Mouse (Mus musculus) bone marrow, adult 2 months (tissue): Measurements from ENCODE around the gene Gm48551. TPM values are rescaled to one million over a fixed set of nuclear protein-coding genes. Genes with fewer than 3 reads are reported as not detected.

Source experiments
- H3K27ac ChIP-seq: fragments of 200-500 bp; 2 replicates; pipeline ENCODE4 v1.5.1; 2012; ENCODE audit warnings: low read depth, mild to moderate bottlenecking, control low read depth, inconsistent platforms, low read length; ENCODE audit not compliant: control insufficient read depth, poor library complexity, insufficient read depth
- H3K4me1 ChIP-seq: fragments of 200-500 bp; 2 replicates; pipeline ENCODE4 v1.6.1; 2011; ENCODE audit warnings: low read length; ENCODE audit not compliant: control insufficient read depth, insufficient read depth
- H3K4me3 ChIP-seq: fragments of 200-500 bp; replicated peaks from 2 replicates; pipeline ENCODE3; 2011; ENCODE audit warnings: mild to moderate bottlenecking, low read depth, low read length, control low read depth; ENCODE audit not compliant: control insufficient read depth
- CTCF ChIP-seq: fragments of 200-500 bp; IDR thresholded peaks from 2 replicates; pipeline ENCODE4 v1.5.1; 2011; ENCODE audit warnings: low read length, control low read depth; ENCODE audit not compliant: control insufficient read depth, insufficient read depth
- POLR2A ChIP-seq: fragments of 200-500 bp; IDR thresholded peaks from 2 replicates; pipeline ENCODE4 v1.6.1; 2011; ENCODE audit warnings: low read depth, mild to moderate bottlenecking, control low read depth, low read length, borderline replicate concordance; ENCODE audit not compliant: control insufficient read depth
- WGBS: fragments of 180-500 bp; shearing (Covaris S2); methylation state at CpG from one replicate; pipeline ENCODE4 v1.1.7; 2018; 5-methylcytosine and 5-hydroxymethylcytosine counted together
- polyA plus RNA-seq: library from polyadenylated mRNA; stranded (reverse); fragments of >200 nt; gene quantifications from 2 replicates; pipeline ENCODE4 v1.2.4, GENCODE M21; 2011; ENCODE audit warnings: low replicate concordance; ENCODE audit not compliant: missing spikeins, insufficient read depth, insufficient read length

Gm48551 gene
- polyA plus RNA-seq, 1 experiment = 4.3 TPM

DNA sequence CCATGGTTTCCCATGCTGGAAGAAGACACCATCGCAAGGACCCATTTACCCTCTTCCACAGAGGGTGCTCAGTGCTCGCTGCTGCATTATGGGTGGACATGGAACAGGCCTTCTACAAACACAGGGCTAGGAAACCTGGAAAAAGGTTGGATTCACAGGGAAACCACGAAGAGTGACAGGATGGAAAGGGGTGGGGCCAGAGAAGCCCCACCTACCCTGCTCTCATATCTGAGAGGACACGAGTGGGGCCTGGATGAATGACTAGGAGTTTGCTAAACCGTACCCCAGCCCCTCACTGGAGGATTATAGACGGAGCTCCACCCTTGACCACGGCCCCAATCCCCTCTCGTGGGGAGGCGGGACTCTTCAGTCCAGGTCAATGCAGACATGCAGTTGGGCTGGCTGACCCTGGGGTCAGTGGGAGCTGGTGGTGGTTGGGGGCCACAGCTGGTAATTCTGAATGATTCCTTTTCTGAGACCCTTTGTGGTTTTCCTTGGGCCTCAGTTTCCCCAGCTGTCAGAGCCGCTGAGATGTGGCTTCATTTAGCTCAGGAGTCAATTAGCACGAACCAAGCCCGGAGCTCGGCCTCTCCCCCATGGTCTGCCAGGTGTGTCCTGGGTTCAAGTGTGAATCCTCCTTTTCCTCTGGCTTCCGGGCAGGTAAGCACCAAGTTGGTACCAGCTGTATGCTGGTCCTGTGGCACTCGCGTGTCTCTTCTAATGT is 28.5 kb downstream of the Gm48551 start:
- TF ChIP-seq POLR2A = no peak
- no peak for TF ChIP-seq CTCF
- Histone ChIP-seq H3K27ac (peak overlapping the region; percentile 72), H3K4me3 (no peak overlapping the region), H3K4me1 (peaks cover 22% of the 10 kb centered on the region)
- 58% methylated on average over 16 of the region's 16 CpGs for WGBS

DNA sequence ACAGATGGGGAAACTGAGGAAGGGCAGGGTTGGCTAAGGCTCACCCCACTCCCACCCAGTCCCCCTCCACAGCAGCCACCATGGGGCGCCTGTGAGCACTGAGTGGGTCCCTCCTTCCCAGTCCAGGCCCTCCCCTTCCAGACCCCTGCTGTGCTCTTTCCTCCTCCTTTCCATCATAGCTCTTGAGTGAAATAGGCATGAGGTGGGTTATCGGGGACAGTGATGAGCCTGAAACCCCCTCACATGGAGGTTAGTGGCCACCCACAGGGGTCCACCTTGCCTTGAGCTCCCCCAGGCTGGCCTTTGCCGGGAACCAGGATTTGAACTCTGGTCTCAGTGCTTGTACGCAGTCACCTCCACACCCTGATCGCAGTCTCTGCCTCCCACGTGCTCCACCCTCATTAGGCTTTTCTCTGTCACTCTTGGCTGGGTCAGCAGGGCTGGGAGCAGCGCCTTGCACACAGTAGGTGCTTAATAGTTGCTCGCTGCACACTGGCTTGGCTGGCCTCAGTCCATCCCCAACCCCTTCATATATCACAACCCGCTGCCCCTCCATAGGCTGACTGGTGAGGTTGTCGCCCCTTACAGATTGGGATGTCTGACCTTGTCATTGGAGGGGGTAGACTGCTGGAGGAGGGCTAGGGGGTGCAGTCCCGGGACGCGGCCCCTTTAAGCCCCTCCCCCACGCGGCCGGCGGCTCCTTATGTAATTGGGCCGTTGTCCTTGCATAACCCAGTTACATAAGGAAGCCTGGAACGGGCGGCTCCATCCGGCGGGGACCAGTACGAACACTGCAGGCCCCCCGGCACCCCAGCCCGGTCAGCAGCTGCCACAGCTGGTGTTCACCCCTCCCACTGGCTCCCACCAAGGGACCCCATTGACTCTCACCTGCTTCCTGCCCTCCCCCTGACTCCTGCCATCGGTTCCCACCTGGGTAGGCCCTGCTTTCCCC is 29.3 kb downstream of the Gm48551 start:
- peaks cover 15% of the 10 kb centered on the region for H3K4me1 ChIP-seq
- 15% methylated on average over 26 of the region's 26 CpGs for WGBS
- peak overlapping the region; percentile 51 for H3K4me3 ChIP-seq
- TF ChIP-seq POLR2A = peak; percentile 74; the same call in 1 of the 2 replicates
- no peak for TF ChIP-seq CTCF
- H3K27ac ChIP-seq = peak overlapping the region; percentile 72

DNA sequence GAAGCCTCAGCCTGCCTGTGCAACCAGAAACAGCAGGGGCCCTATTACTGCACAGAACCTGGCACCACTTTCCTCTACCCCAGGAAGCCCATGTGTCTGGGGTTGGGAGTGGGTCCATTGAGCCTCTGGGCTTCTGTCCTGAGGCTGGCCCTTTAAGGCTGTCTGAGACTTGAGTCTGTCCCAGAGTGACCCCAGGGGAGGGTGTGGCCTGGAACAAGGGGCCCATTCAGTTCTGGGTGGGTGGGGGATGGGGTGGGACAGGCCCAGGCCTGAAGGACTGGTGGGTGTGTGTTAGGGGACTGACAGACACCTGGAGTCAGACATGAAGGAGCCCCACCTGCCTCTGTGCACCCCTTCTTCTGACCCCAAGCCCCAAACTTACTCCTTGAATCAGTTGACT is 30.4 kb downstream of the Gm48551 start:
- TF ChIP-seq POLR2A = no peak
- no peak for TF ChIP-seq CTCF
- Histone ChIP-seq H3K27ac (peak overlapping the region; percentile 72), H3K4me1 (peaks cover 15% of the 10 kb centered on the region), H3K4me3 (no peak overlapping the region)

DNA sequence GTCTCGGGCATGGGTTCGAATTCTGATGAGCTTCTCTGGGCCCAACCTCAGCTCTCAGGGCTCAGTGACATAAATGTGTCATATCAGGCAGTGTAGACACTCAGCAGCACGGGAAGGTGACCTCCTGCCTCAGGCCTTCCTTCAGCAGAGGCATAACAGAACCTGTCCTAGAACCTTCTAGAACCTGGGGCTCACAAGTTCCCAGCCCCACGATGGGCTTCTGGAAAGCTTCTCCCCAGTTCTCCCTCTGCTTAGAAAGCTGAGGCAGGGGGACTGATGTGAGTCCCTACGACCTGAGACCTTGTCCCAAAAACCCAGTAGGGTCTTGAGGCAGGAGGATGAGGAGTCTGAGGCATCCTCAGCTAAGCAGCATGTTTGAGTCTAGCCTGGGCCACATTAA is 30.9 kb downstream of the Gm48551 start:
- Histone ChIP-seq H3K4me1 (peaks cover 13% of the 10 kb centered on the region), H3K4me3 (no peak overlapping the region), H3K27ac (peak overlapping the region; percentile 72)
- TF ChIP-seq POLR2A (no peak), CTCF (no peak)
- 67% methylated on average over 5 of the region's 5 CpGs for WGBS

DNA sequence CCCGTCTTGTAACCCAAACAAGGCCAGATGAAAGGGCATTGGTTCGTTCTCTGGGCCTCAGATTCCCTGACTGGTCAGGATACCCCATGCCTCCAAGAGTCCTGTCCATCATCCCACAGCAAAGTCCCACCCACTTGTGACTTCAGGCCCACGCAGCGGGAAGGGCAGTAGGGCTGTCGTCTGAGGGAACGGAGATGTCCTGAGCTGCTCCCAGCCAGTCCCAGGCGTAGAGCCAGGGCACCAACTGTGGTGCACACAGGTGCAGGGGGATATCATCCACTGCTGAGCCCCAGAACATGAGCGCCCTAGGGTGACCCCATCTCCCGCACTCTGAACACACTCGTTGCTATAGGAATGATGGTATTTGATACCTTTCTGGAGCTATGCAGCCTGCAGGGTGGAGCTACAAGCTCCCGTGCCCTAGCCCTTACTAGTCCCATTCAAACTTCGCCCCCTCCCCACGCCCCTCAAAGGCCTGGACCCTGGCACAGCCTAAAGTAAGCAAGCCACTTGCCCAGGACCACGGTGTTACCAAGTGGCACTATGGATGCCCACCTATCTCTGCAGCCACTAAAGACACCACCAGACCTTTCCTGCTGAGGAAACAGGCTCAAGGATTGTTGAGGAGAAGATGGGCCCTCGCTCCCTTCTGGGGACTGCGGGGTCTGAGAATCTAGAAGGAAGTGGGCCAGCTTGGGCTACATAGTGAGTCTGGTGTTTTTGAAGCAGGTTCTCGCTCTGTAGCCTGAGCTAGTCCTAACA is 31.5 kb downstream of the Gm48551 start:
- Histone ChIP-seq H3K4me3 (no peak overlapping the region), H3K27ac (0 out of 2 replicates have a peak overlapping the region, but pooled peaks have one; percentile 72), H3K4me1 (peaks cover 9% of the 10 kb centered on the region)
- TF ChIP-seq POLR2A (no peak), CTCF (no peak)
- WGBS = 71% methylated on average over 17 of the region's 17 CpGs

DNA sequence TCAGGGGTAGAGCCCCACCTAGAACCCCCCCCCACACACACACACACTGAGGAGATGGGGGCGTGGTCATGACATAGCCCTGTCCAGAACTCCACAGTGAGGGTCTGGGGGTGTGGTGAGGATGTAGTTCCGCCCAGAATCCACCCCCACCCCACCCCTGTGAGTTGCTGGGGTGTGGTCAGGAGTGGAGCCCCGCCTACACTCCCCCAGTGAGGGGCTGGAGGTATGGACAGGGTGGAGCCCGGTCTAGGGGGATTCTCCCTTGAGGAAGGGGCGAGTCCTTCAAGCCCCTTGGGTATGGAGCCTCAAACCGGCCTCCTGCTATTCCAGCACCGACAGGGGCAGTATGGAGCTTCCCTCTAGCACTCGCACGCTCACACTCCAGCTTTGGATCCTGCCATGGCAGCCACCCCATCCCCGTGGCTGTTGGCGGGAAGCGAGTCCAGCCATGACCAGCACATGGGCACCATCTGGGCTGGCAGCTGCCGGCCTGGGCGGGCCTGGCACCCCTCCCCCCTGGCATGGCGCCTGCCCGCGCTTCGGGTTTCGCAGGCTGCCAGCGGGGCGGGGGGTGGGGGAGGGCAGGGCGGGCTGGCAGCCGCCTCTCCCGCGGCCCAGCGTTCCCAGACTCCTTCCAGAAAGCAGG is 32.4 kb downstream of the Gm48551 start:
- 5% methylated on average over 26 of the region's 26 CpGs for WGBS
- Histone ChIP-seq H3K4me3 (peak overlapping the region; percentile 47), H3K4me1 (peaks cover 3% of the 10 kb centered on the region; the same call in 1 of the 2 replicates), H3K27ac (peak overlapping the region; percentile 40)
- TF ChIP-seq CTCF (peak; percentile 40; the same call in 1 of the 2 replicates), POLR2A (no peak)
